Comparison of ENCODE assay signal across 8 mouse cellular contexts in the genomic region with DNA sequence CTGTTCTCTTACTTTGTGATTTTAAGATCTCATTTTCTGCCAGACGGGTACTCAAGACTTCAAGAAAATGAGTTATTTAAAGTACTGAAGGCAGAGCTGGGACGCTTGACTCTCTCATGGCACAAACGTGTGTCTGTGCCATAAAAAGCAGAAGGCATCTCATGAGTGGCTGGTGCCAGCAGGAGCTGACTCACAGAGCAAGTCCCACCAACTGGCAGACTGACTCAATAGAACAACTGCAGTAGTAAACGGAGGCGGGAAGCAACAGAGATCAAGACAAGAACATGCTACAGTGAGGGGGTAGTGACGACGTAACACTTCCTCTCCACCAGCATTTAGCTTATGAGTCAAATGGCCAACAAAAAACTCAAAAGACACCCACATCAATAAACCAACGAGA. TPM values are rescaled to one million over a fixed set of nuclear protein-coding genes. Genes with fewer than 3 reads are reported as not detected.
A peak's percentile ranks its signal among the peaks of the same experiment; 100 is the strongest.
DNase-seq lines count a peak whose midpoint lies in the region; ATAC-seq and TF ChIP-seq lines count a peak whose summit lies in the region.

No protein-coding gene starts in this region.

- no peaks in the 10 kb centered on the region for H3K36me3 ChIP-seq in MEL (ENCODE audit: control insufficient read depth in 1 of 2, insufficient read depth in 2 of 2, low read length in 2 of 2)
- no peaks in the 10 kb centered on the region for H3K36me3 ChIP-seq in liver, embryonic 12.5 days

- TF ChIP-seq RAD21 in MEL (IDR thresholded peaks at IDR 0.05; ENCODE audit: low read depth, low read length): no peak

- H3K9ac ChIP-seq in MEL (ENCODE audit: control insufficient read depth, low read depth, low read length, poor library complexity, severe bottlenecking): no peak overlapping the region
- H3K9ac ChIP-seq in liver, embryonic 12.5 days: no peak overlapping the region

- H3K4me1 ChIP-seq in MEL (ENCODE audit: control insufficient read depth in 1 of 2, insufficient read depth in 2 of 2, low read length in 2 of 2): no peaks in the 10 kb centered on the region
- H3K4me1 ChIP-seq in liver, embryonic 12.5 days: no peaks in the 10 kb centered on the region

- no peak for ATAC-seq in liver, embryonic 12.5 days

- WGBS in liver, embryonic 12.5 days (ENCODE audit: insufficient replicate concordance): 55% methylated on average over 8 of the region's 8 CpGs

- H3K79me2 ChIP-seq in MEL (ENCODE audit: control insufficient read depth, insufficient read depth, low read length, poor library complexity): no peaks in the 10 kb centered on the region

- H3K4me3 ChIP-seq in MEL (ENCODE audit: control insufficient read depth in 1 of 2, insufficient read depth in 1 of 2, low read depth in 2 of 2, low read length in 2 of 2): no peak overlapping the region
- H3K4me3 ChIP-seq in liver, embryonic 12.5 days: no peak overlapping the region

- no peak overlapping the region for H3K4me2 ChIP-seq in liver, embryonic 12.5 days

- no peaks in the 10 kb centered on the region for H3K9me3 ChIP-seq in MEL (replicated peaks; ENCODE audit: insufficient read depth, low read length)
- H3K9me3 ChIP-seq in liver, embryonic 12.5 days (replicated peaks): no peaks in the 10 kb centered on the region

- peak; percentile 12 to 27 for DNase-seq in heart, adult 9 months (ENCODE audit: low spot score in 2 of 2)
- DNase-seq in heart, adult 8-10 months (ENCODE audit: low spot score): no peak
- DNase-seq in MEL (ENCODE audit: low read depth, low spot score): peak; percentile 58
- peak; percentile 29 to 54 for DNase-seq in frontal cortex, postnatal 25 days (ENCODE audit: low spot score in 2 of 2)
- DNase-seq in naive thymus-derived CD4-positive, alpha-beta T cell, adult 2 months (ENCODE audit: low read depth): peak; percentile 61
- no peak for DNase-seq in spleen, adult 18-20 months
- DNase-seq in retina, postnatal 1 day: no peak

- H3K27ac ChIP-seq in MEL (ENCODE audit: control insufficient read depth, low read depth, low read length): no peak overlapping the region
- H3K27ac ChIP-seq in liver, embryonic 12.5 days: no peak overlapping the region

- H3K27me3 ChIP-seq in MEL (ENCODE audit: control insufficient read depth in 1 of 2, insufficient read depth in 2 of 2, low read length in 2 of 2): peaks cover 10 to 36% of the 10 kb centered on the region in 2 experiments
- no peaks in the 10 kb centered on the region for H3K27me3 ChIP-seq in liver, embryonic 12.5 days (replicated peaks)

- TF ChIP-seq EP300 in MEL (IDR thresholded peaks at IDR 0.05; ENCODE audit: low read depth in 1 of 2, low read length in 2 of 2): no peak

- no peak for TF ChIP-seq CTCF in MEL (IDR thresholded peaks at IDR 0.05 in 2 of 3, conservative IDR thresholded peaks at IDR 0.05 in 1 of 3; ENCODE audit: control insufficient read depth in 1 of 3, insufficient read depth in 1 of 3, low read depth in 2 of 3, low read length in 3 of 3, poor library complexity in 1 of 3, severe bottlenecking in 1 of 3)

- no peak for TF ChIP-seq POLR2A in MEL (IDR thresholded peaks at IDR 0.05; ENCODE audit: control insufficient read depth in 1 of 2, insufficient read depth in 1 of 2, low read depth in 1 of 2, low read length in 2 of 2, poor library complexity in 1 of 2)

TF ChIP-seq in MEL, 35 proteins besides CTCF, POLR2A, EP300 and RAD21:
- no peak for TF ChIP-seq ZNF384 (IDR thresholded peaks at IDR 0.05; ENCODE audit: low read depth, low read length)
- 0 out of 2 replicates have a peak, but pooled peaks have one; percentile 34 for TF ChIP-seq MAX (IDR thresholded peaks at IDR 0.05; ENCODE audit: low read length)

RNA-seq across cellular contexts. Expression of a gene that starts 12.8 kb away (rescaled TPM):
- total RNA-seq in heart, adult 8-10 months (2022): 1 to 10 TPM; 5.4 to 9.0 (median 7.5) TPM
- 60.2 and 84.1 TPM in 2 replicates for total RNA-seq in MEL (2012; rRNA removed)
- 10 to 100 TPM in 1 of 2 experiments, not detected in 1; 78.6 TPM for polyA plus RNA-seq in MEL (2012; ENCODE audit: insufficient read depth in 1 of 2, insufficient read length in 2 of 2, low read depth in 1 of 2, low replicate concordance in 2 of 2, missing spikeins in 1 of 2)
- polyA plus RNA-seq in liver, embryonic 12.5 days (2016; fragmentation: Nextera tagmentation; extraction: Ambion mirVana): 51.6 and 51.7 TPM in 2 replicates

RNA-seq across cellular contexts. Expression of a gene that starts 13.1 kb away (rescaled TPM):
- total RNA-seq in heart, adult 8-10 months (2022): 1 to 10 TPM; 1.3 to 3.0 (median 2.2) TPM
- total RNA-seq in MEL (2012; rRNA removed): 0.04 TPM in 1 of 2 replicates, not detected in the other
- under 1 TPM in 1 of 2 experiments, not detected in 1; 0.15 TPM for polyA plus RNA-seq in MEL (2012; ENCODE audit: insufficient read depth in 1 of 2, insufficient read length in 2 of 2, low read depth in 1 of 2, low replicate concordance in 2 of 2, missing spikeins in 1 of 2)
- polyA plus RNA-seq in liver, embryonic 12.5 days (2016; fragmentation: Nextera tagmentation; extraction: Ambion mirVana): 0.13 and 0.14 TPM in 2 replicates

Comparison
In these comparisons a context has a peak if more than half of its experiments do, and no peak if none do; other contexts are left out.
1. DNase-seq: peak in heart, adult 9 months (2 of 2), MEL (single experiment), frontal cortex, postnatal 25 days (2 of 2) and naive thymus-derived CD4-positive, alpha-beta T cell, adult 2 months (single experiment); none in heart, adult 8-10 months (single experiment), spleen, adult 18-20 months (0 of 2) and retina, postnatal 1 day (single experiment).